Mouse (Mus musculus): ENCODE data around the gene Nsd2.
"Not testable (repeated sequence)": the region's sequence is repeated elsewhere in the genome, so short reads cannot be mapped to it uniquely, and the experiment has no call there.

The Nsd2 gene

DNA sequence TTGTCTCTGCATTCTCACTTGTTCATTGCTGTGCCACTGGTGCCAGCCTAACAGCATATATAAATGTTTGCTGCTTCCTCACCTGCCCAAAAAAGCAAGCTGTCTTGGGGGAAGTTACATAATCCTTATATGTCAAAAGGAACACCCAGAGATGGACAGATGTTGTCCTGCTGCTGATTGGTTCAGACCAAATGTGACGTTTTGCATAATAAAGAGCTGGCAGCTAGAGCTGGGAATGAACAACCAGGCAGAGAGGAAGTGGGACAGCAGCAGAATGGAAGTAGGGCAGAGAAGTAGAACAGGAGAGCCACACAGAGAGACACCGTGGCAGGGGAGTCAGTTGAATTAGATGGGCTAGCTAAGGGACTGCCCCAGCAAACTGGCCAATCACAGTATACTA lies 111.9 kb downstream of the Nsd2 start:
- DNase-seq (ENCODE audit: low spot score in 2 of 2): peak; percentile 20 to 37

- no peak for DNase-seq (ENCODE audit: low spot score in 2 of 2)
Observed at GRCm38 (mm10) chr5:33934081-33934480, 113.6 kb downstream of the Nsd2 start.

- DNase-seq (ENCODE audit: low spot score in 2 of 2): no peak
Observed at GRCm38 (mm10) chr5:33934877-33935276, 114.4 kb downstream of the Nsd2 start.

DNA sequence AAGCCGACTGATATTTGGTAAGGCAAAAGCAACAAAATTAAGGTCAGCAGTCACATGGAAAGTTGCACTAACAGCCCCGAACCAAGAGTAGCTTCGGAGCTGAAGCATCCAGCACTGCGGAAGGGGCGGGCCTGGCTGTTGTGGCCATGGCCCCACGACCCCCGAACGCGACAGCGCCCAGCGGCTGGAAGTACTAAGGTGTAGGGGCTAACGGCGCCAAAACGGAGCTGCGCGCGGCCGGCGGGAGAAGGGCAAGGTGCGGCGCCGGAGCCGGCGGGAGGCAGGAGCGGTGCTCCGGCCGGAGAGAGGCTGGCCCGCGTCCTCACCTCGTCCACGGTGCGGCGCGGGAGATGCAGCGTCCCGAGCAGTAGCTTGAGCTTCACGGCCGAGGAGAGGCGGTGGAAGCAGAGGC lies 115.2 kb downstream of the Nsd2 start:
- DNase-seq (ENCODE audit: low spot score in 2 of 2): no peak

DNA sequence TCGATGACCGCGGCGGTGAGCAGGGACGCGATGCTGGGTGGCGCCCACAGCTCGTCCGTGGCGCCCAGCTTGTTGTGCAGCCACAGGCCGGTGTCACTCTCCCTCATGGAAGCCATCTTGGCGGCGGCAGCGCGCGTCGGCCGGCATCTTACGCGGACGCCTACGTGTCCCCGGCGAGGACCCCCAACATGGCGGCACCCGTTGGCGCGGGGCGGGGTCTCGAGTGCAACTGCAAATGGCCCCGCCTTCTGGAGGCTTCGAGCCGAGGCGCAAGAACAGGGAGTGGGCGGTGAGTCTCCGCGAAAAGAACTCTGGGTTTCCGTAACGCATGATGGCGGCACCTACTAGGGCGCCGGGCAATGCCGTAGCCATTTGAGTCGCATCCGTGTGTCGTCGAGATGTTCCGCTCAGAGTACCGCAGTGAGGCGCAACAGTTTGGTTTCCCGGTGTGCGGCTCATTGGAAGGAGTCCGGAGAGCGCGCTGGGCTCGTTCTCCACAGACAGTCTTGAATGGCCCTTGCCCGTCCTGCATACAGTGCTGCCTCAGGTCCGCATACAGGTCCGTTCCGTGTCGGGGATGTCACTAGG lies 115.7 kb downstream of the Nsd2 start, which contains the start of gene Nelfa:
Gene Nelfa (minus strand): TSS at position 294 of the 588 bp plus-strand sequence.
- peak; percentile 99 to 100 for DNase-seq (ENCODE audit: low spot score in 2 of 2)

DNA sequence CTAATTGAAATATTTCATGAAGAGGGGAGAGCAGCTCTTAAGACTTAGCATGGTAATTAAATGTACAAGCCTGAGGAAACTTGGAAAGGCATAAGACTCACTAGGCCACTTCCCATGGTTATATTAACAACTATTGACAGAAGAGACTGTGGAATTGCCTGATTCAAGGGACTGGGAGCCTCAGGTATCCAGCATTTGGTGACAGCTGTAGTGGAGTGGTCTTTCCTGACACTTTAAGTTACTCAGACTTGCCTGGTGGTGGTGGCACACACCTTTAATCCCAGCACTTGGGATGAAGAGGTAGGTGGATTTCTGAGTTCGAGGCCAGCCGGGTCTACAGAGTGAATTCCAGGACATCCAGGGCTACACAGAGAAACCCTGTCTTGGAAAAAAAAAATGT lies 116.7 kb downstream of the Nsd2 start:
- DNase-seq (ENCODE audit: low spot score in 2 of 2): no peak

GRCm38 (mm10) chr5:33938448-33938847 lies 117.9 kb downstream of the Nsd2 start:
- no peak for DNase-seq (ENCODE audit: low spot score in 2 of 2)

DNA sequence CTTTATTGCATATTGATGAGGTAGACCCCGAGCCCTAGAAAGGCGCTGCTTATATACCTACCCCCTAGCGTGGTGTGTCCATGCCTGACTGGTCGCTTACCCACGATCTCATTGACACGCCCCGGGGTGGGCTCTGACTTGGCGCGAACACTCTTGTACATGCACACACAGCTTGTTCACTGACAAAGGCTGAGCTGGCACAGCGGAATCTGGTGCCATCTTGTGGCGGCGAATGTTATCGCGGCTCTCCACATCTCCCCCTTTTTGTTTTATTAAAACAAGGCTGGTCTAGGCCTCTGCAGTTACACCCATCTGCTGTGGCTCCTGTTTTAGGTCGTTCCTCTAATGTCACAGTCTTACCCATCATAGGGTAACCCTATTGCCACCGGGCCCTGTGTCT lies 126.5 kb downstream of the Nsd2 start:
- DNase-seq (ENCODE audit: low spot score in 2 of 2): not testable (repeated sequence)
